Mouse (Mus musculus): Measurements from ENCODE around the gene Plxnb2. TPM values are rescaled to one million over a fixed set of nuclear protein-coding genes. Genes with fewer than 3 reads are reported as not detected.

Gene Plxnb2
- polyA plus RNA-seq, 1 experiment, result 213 TPM

- DNase-seq (ENCODE audit: low read depth), result peak; percentile 93
- TF ChIP-seq POLR2A (IDR thresholded peaks at IDR 0.05; ENCODE audit: borderline replicate concordance, extremely low read depth, insufficient read depth, insufficient read length, poor library complexity, severe bottlenecking) (no peak), CTCF (IDR thresholded peaks at IDR 0.05; ENCODE audit: borderline replicate concordance, extremely low read depth, insufficient read depth, insufficient read length) (no peak)
Observed at GRCm38 (mm10) chr15:89169431-89169830, 11.2 kb downstream of the Plxnb2 start.

GRCm38 (mm10) chr15:89168922-89169321 lies 11.7 kb downstream of the Plxnb2 start:
- DNase-seq (ENCODE audit: low read depth), result no peak

GRCm38 (mm10) chr15:89165478-89165877 lies 15.1 kb downstream of the Plxnb2 start:
- TF ChIP-seq CTCF (IDR thresholded peaks at IDR 0.05; ENCODE audit: borderline replicate concordance, extremely low read depth, insufficient read depth, insufficient read length) (no peak), POLR2A (IDR thresholded peaks at IDR 0.05; ENCODE audit: borderline replicate concordance, extremely low read depth, insufficient read depth, insufficient read length, poor library complexity, severe bottlenecking) (no peak)
- DNase-seq (ENCODE audit: low read depth), result no peak

More at GRCm38 (mm10) chr15:89168922-89169321, 11.7 kb downstream of the Plxnb2 start:
- no peak for TF ChIP-seq CTCF (IDR thresholded peaks at IDR 0.05; ENCODE audit: borderline replicate concordance, extremely low read depth, insufficient read depth, insufficient read length)
- no peak for TF ChIP-seq POLR2A (IDR thresholded peaks at IDR 0.05; ENCODE audit: borderline replicate concordance, extremely low read depth, insufficient read depth, insufficient read length, poor library complexity, severe bottlenecking)

- no peak for DNase-seq (ENCODE audit: low read depth)
- TF ChIP-seq CTCF (IDR thresholded peaks at IDR 0.05; ENCODE audit: borderline replicate concordance, extremely low read depth, insufficient read depth, insufficient read length), result no peak
- TF ChIP-seq POLR2A (IDR thresholded peaks at IDR 0.05; ENCODE audit: borderline replicate concordance, extremely low read depth, insufficient read depth, insufficient read length, poor library complexity, severe bottlenecking), result no peak
Observed at GRCm38 (mm10) chr15:89161397-89161796, 19.2 kb downstream of the Plxnb2 start.

- TF ChIP-seq CTCF (IDR thresholded peaks at IDR 0.05; ENCODE audit: borderline replicate concordance, extremely low read depth, insufficient read depth, insufficient read length) (no peak), POLR2A (IDR thresholded peaks at IDR 0.05; ENCODE audit: borderline replicate concordance, extremely low read depth, insufficient read depth, insufficient read length, poor library complexity, severe bottlenecking) (no peak)
- no peak for DNase-seq (ENCODE audit: low read depth)
Observed at GRCm38 (mm10) chr15:89158516-89158915, 22.1 kb downstream of the Plxnb2 start.

GRCm38 (mm10) chr15:89157954-89158353 lies 22.6 kb downstream of the Plxnb2 start:
- peak; percentile 89 for DNase-seq (ENCODE audit: low read depth)
- peak; percentile 86 for TF ChIP-seq CTCF (IDR thresholded peaks at IDR 0.05; ENCODE audit: borderline replicate concordance, extremely low read depth, insufficient read depth, insufficient read length)
- no peak for TF ChIP-seq POLR2A (IDR thresholded peaks at IDR 0.05; ENCODE audit: borderline replicate concordance, extremely low read depth, insufficient read depth, insufficient read length, poor library complexity, severe bottlenecking)

GRCm38 (mm10) chr15:89152312-89152711 lies 28.3 kb downstream of the Plxnb2 start:
- no peak for TF ChIP-seq CTCF (IDR thresholded peaks at IDR 0.05; ENCODE audit: borderline replicate concordance, extremely low read depth, insufficient read depth, insufficient read length)
- TF ChIP-seq POLR2A (IDR thresholded peaks at IDR 0.05; ENCODE audit: borderline replicate concordance, extremely low read depth, insufficient read depth, insufficient read length, poor library complexity, severe bottlenecking), result no peak
- DNase-seq (ENCODE audit: low read depth), result peak; percentile 85

GRCm38 (mm10) chr15:89150041-89150390 lies 30.6 kb downstream of the Plxnb2 start:
- no peak for DNase-seq (ENCODE audit: low read depth)
- TF ChIP-seq POLR2A (IDR thresholded peaks at IDR 0.05; ENCODE audit: borderline replicate concordance, extremely low read depth, insufficient read depth, insufficient read length, poor library complexity, severe bottlenecking) (no peak; the same call in 1 of the 2 replicates), CTCF (IDR thresholded peaks at IDR 0.05; ENCODE audit: borderline replicate concordance, extremely low read depth, insufficient read depth, insufficient read length) (no peak)

- DNase-seq (ENCODE audit: low read depth), result peak; percentile 82
- TF ChIP-seq CTCF (IDR thresholded peaks at IDR 0.05; ENCODE audit: borderline replicate concordance, extremely low read depth, insufficient read depth, insufficient read length) (no peak), POLR2A (IDR thresholded peaks at IDR 0.05; ENCODE audit: borderline replicate concordance, extremely low read depth, insufficient read depth, insufficient read length, poor library complexity, severe bottlenecking) (peak; percentile 60)
Observed at GRCm38 (mm10) chr15:89149271-89150040, 31.1 kb downstream of the Plxnb2 start, which contains the start of gene Mapk11. TSS of gene Mapk11 (minus strand) at chr15:89149628.

GRCm38 (mm10) chr15:89148496-89149270 lies 31.9 kb downstream of the Plxnb2 start:
- DNase-seq (ENCODE audit: low read depth), result peak; percentile 50
- TF ChIP-seq CTCF (IDR thresholded peaks at IDR 0.05; ENCODE audit: borderline replicate concordance, extremely low read depth, insufficient read depth, insufficient read length) (no peak), POLR2A (IDR thresholded peaks at IDR 0.05; ENCODE audit: borderline replicate concordance, extremely low read depth, insufficient read depth, insufficient read length, poor library complexity, severe bottlenecking) (no peak)

GRCm38 (mm10) chr15:89147895-89148294 lies 32.7 kb downstream of the Plxnb2 start:
- no peak for TF ChIP-seq CTCF (IDR thresholded peaks at IDR 0.05; ENCODE audit: borderline replicate concordance, extremely low read depth, insufficient read depth, insufficient read length)
- TF ChIP-seq POLR2A (IDR thresholded peaks at IDR 0.05; ENCODE audit: borderline replicate concordance, extremely low read depth, insufficient read depth, insufficient read length, poor library complexity, severe bottlenecking), result no peak
- no peak for DNase-seq (ENCODE audit: low read depth)

Measured in brain, embryonic 14.5 days (tissue).